ENCODE assay signal across 10 mouse cellular contexts in genomic region chr7:67234797-67235196, GRCm38 (mm10). TPM values are rescaled to one million over a fixed set of nuclear protein-coding genes. Genes with fewer than 3 reads are reported as not detected.
DNase-seq lines count a peak whose midpoint lies in the region; ATAC-seq lines count a peak whose summit lies in the region.
"Had no signal": no experiment of that assay in that cellular context is flagged by ENCODE, and none has a peak within 500 bp of the region (broad histone marks: within the 10 kb centered on the region; RNA-seq: fewer than 3 reads in every experiment).

No protein-coding gene starts in this region.

- 0 out of 2 replicates have a peak, but pooled peaks cover 3% of the 10 kb centered on the region for H3K36me3 ChIP-seq in hindbrain, embryonic 11.5 days (ENCODE audit: control insufficient read depth, insufficient read depth, low read length)
- H3K36me3 ChIP-seq in forebrain, embryonic 13.5 days (ENCODE audit: poor library complexity, severe bottlenecking): peaks cover 43% of the 10 kb centered on the region

- no peak overlapping the region for H3K4me3 ChIP-seq in hindbrain, embryonic 11.5 days (ENCODE audit: low read depth, low read length)
- H3K4me3 ChIP-seq in forebrain, embryonic 13.5 days: no peak overlapping the region
- H3K4me3 ChIP-seq: embryonic facial prominence, embryonic 15.5 days; hindbrain, embryonic 10.5 days had no signal

- no peak overlapping the region for H3K9ac ChIP-seq in hindbrain, embryonic 11.5 days (ENCODE audit: low read depth, low read length)
- no peak overlapping the region for H3K9ac ChIP-seq in forebrain, embryonic 13.5 days
- H3K9ac ChIP-seq: embryonic facial prominence, embryonic 15.5 days had no signal

- DNase-seq in kidney, adult 8-10 months: peak; percentile 13 to 29
- DNase-seq in kidney, adult 11 months: no peak
- peak; percentile 34 for DNase-seq in MN1 (ENCODE audit: low spot score)
- peak; percentile 42 to 60 for DNase-seq in cerebellum, postnatal 25 days
- peak; percentile 49 for DNase-seq in heart, postnatal 25 days (ENCODE audit: low spot score)
- no peak for DNase-seq in hindbrain, embryonic 11.5 days (ENCODE audit: low spot score)

- WGBS in hindbrain, embryonic 11.5 days: 79% methylated on average over 8 of the region's 8 CpGs
- WGBS in forebrain, embryonic 13.5 days: 83% methylated on average over 8 of the region's 8 CpGs

- intact Hi-C loops in heart, postnatal 25 days (cut with DNase I): loop anchor here (5.0 kb wide), 1 partner anchor 38 kb away; no protein-coding TSS in a partner anchor

- no peaks in the 10 kb centered on the region for H3K4me1 ChIP-seq in hindbrain, embryonic 11.5 days (replicated peaks; ENCODE audit: control insufficient read depth, insufficient read depth, low read length)
- peaks cover 10% of the 10 kb centered on the region for H3K4me1 ChIP-seq in forebrain, embryonic 13.5 days
- H3K4me1 ChIP-seq: embryonic facial prominence, embryonic 15.5 days; hindbrain, embryonic 10.5 days had no signal

- H3K27ac ChIP-seq in hindbrain, embryonic 11.5 days (ENCODE audit: low read depth, low read length): no peak overlapping the region
- H3K27ac ChIP-seq in forebrain, embryonic 13.5 days: no peak overlapping the region
- H3K27ac ChIP-seq: embryonic facial prominence, embryonic 15.5 days; hindbrain, embryonic 10.5 days had no signal

- ATAC-seq in hindbrain, embryonic 11.5 days (ENCODE audit: low FRiP score): no peak
- ATAC-seq in forebrain, embryonic 13.5 days: no peak
- ATAC-seq in activated CD4-positive, CD25-positive, alpha-beta regulatory T cell, adult 4 months: no peak

- H3K27me3 ChIP-seq in hindbrain, embryonic 11.5 days (ENCODE audit: control insufficient read depth, insufficient read depth, low read length): no peaks in the 10 kb centered on the region
- no peaks in the 10 kb centered on the region for H3K27me3 ChIP-seq in forebrain, embryonic 13.5 days
- H3K27me3 ChIP-seq: embryonic facial prominence, embryonic 15.5 days had no signal

- H3K9me3 ChIP-seq in hindbrain, embryonic 11.5 days (ENCODE audit: control insufficient read depth, low read length): no peaks in the 10 kb centered on the region
- no peaks in the 10 kb centered on the region for H3K9me3 ChIP-seq in forebrain, embryonic 13.5 days (replicated peaks)
- H3K9me3 ChIP-seq: embryonic facial prominence, embryonic 15.5 days; hindbrain, embryonic 10.5 days had no signal

- H3K4me2 ChIP-seq in hindbrain, embryonic 11.5 days (replicated peaks; ENCODE audit: low read depth, low read length): no peak overlapping the region
- H3K4me2 ChIP-seq in forebrain, embryonic 13.5 days: no peak overlapping the region
- H3K4me2 ChIP-seq: embryonic facial prominence, embryonic 15.5 days had no signal

RNA-seq across cellular contexts. Expression of gene Lysmd4, which starts 12.5 kb away (rescaled TPM):
- 10 to 100 TPM; 16.9 to 21.7 TPM for total RNA-seq in heart, postnatal 25 days (2021)
- 11.0 and 14.3 TPM in 2 replicates for polyA plus RNA-seq in hindbrain, embryonic 11.5 days (2014; fragmentation: Nextera tagmentation; extraction: Ambion mirVana)
- polyA plus RNA-seq in forebrain, embryonic 13.5 days (2015; fragmentation: Nextera tagmentation; extraction: Ambion mirVana): 21.7 and 23.2 TPM in 2 replicates
- 1 to 10 TPM; 5.1 to 8.8 TPM for polyA plus RNA-seq in activated CD4-positive, CD25-positive, alpha-beta regulatory T cell, adult 4 months (2017; shearing (Covaris generic))

Comparison
In these comparisons a context has a peak if more than half of its experiments do, and no peak if none do; other contexts are left out.
1. DNase-seq: peak in kidney, adult 8-10 months (2 of 2), MN1 (single experiment), cerebellum, postnatal 25 days (2 of 2) and heart, postnatal 25 days (single experiment); none in kidney, adult 11 months (single experiment) and hindbrain, embryonic 11.5 days (single experiment).